13 mouse cellular contexts compared by ENCODE assay signal in the genomic region with DNA sequence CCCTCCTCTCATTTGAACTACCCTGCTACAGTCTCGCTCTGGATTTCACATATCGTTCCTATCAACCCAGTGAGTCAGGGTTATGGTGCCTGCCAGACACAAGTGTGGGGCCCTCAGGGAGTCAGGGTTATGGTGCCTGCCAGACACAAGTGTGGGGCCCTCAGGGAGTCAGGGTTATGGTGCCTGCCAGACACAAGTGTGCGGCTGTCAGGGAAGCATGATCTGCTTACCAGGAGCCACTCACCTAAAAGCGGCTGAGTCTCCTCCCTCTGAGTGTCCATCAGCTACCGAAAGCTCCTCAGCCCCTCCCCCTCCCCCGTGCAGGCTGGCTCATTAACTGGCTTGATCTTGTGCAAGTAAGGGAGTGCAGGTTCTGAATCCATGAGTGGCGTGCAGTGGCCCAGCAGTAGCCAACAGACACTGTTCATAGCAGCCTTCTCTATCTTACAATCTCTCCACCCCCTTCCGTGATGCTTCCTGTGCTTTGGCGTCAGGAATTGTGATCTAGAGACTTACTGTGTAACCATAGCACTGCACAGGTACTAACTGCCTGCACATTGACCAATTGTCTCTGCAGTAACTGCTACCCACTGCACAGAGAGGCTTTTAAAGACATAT. TPM values are rescaled to one million over a fixed set of nuclear protein-coding genes. Genes with fewer than 3 reads are reported as not detected.
DNase-seq lines count a peak whose midpoint lies in the region; ATAC-seq and TF ChIP-seq lines count a peak whose summit lies in the region.
"Had no signal": no experiment of that assay in that cellular context is flagged by ENCODE, and none has a peak within 500 bp of the region (broad histone marks: within the 10 kb centered on the region; RNA-seq: fewer than 3 reads in every experiment).

No protein-coding gene starts in this region.

- TF ChIP-seq POLR2A in brain, embryonic 14.5 days (IDR thresholded peaks at IDR 0.05; ENCODE audit: borderline replicate concordance, extremely low read depth, insufficient read depth, insufficient read length, poor library complexity, severe bottlenecking), result no peak

- peak overlapping the region; percentile 29; the same call in 1 of the 2 replicates for H3K4me2 ChIP-seq in heart, embryonic 14.5 days (ENCODE audit: low read length)
- H3K4me2 ChIP-seq in hindbrain, embryonic 14.5 days (replicated peaks), result no peak overlapping the region
- no peak overlapping the region for H3K4me2 ChIP-seq in midbrain, postnatal 0 days (ENCODE audit: low read depth, low read length, poor library complexity, severe bottlenecking)

- no peak for DNase-seq in heart, postnatal 14 days
- peak; percentile 72 for DNase-seq in brain, embryonic 14.5 days (ENCODE audit: low read depth)
- no peak for DNase-seq in hindbrain, embryonic 14.5 days (ENCODE audit: low spot score)
- DNase-seq in midbrain, postnatal 0 days (ENCODE audit: low spot score), result peak; percentile 4
- DNase-seq in right cerebral cortex, postnatal 10 days (ENCODE audit: low spot score in 2 of 2), result no peak
- DNase-seq in left cerebral cortex, postnatal 25 days (ENCODE audit: low spot score in 2 of 2), result no peak
- DNase-seq: cerebellum, adult 11-12 months; gastrocnemius, postnatal 36 days; liver had no signal

- H3K27ac ChIP-seq in heart, embryonic 14.5 days (replicated peaks in 1 of 2; ENCODE audit: control insufficient read depth in 1 of 2, insufficient read depth in 1 of 2, low read depth in 2 of 2, low read length in 2 of 2), result no peak overlapping the region
- H3K27ac ChIP-seq in hindbrain, embryonic 14.5 days, result peak overlapping the region; percentile 4; the same call in 1 of the 2 replicates
- 0 out of 2 replicates have a peak overlapping the region, but pooled peaks have one; percentile 43 for H3K27ac ChIP-seq in midbrain, postnatal 0 days (ENCODE audit: low read depth, low read length)

- H3K9ac ChIP-seq in heart, embryonic 14.5 days (ENCODE audit: low read length), result no peak overlapping the region
- H3K9ac ChIP-seq in hindbrain, embryonic 14.5 days, result no peak overlapping the region
- H3K9ac ChIP-seq in midbrain, postnatal 0 days (replicated peaks; ENCODE audit: low read length, poor library complexity, severe bottlenecking), result no peak overlapping the region

- H3K9me3 ChIP-seq in heart, embryonic 14.5 days (ENCODE audit: control insufficient read depth, low read length), result no peaks in the 10 kb centered on the region
- H3K9me3 ChIP-seq in hindbrain, embryonic 14.5 days (ENCODE audit: control insufficient read depth, low read length), result no peaks in the 10 kb centered on the region
- H3K9me3 ChIP-seq in midbrain, postnatal 0 days (ENCODE audit: low read length), result no peaks in the 10 kb centered on the region

- no peak for TF ChIP-seq CTCF in brain, embryonic 14.5 days (IDR thresholded peaks at IDR 0.05; ENCODE audit: borderline replicate concordance, extremely low read depth, insufficient read depth, insufficient read length)
- TF ChIP-seq CTCF in midbrain, postnatal 0 days (IDR thresholded peaks at IDR 0.05), result no peak

- intact Hi-C loops in heart, postnatal 14 days (cut with DNase I), result no loop called here
- intact Hi-C loops in left cerebral cortex, postnatal 25 days (cut with DNase I), result no loop called here

- peaks cover 3 to 8% of the 10 kb centered on the region in 2 experiments; a peak in 2 of 4 replicates for H3K4me1 ChIP-seq in heart, embryonic 14.5 days (ENCODE audit: control insufficient read depth in 2 of 2, insufficient read depth in 2 of 2, low read length in 2 of 2)
- H3K4me1 ChIP-seq in hindbrain, embryonic 14.5 days (replicated peaks; ENCODE audit: control insufficient read depth, insufficient read depth, low read length), result peaks cover 9% of the 10 kb centered on the region
- H3K4me1 ChIP-seq in midbrain, postnatal 0 days (ENCODE audit: insufficient read depth, low read length), result 0 out of 2 replicates have a peak, but pooled peaks cover 4% of the 10 kb centered on the region

- WGBS in heart, embryonic 14.5 days, result 29% methylated on average over 9 of the region's 9 CpGs
- WGBS in hindbrain, embryonic 14.5 days, result 48% methylated on average over 9 of the region's 9 CpGs
- WGBS in midbrain, postnatal 0 days, result 41% methylated on average over 9 of the region's 9 CpGs

- H3K4me3 ChIP-seq in heart, embryonic 14.5 days (ENCODE audit: control insufficient read depth in 1 of 2, insufficient read depth in 1 of 2, low read depth in 1 of 2, low read length in 2 of 2), result no peak overlapping the region
- no peak overlapping the region for H3K4me3 ChIP-seq in hindbrain, embryonic 14.5 days (replicated peaks; ENCODE audit: low read length)
- H3K4me3 ChIP-seq in midbrain, postnatal 0 days (ENCODE audit: low read depth, low read length), result no peak overlapping the region
- H3K4me3 ChIP-seq: myocyte had no signal

- no peaks in the 10 kb centered on the region for H3K27me3 ChIP-seq in heart, embryonic 14.5 days (ENCODE audit: control insufficient read depth, insufficient read depth, low read length)
- no peaks in the 10 kb centered on the region for H3K27me3 ChIP-seq in hindbrain, embryonic 14.5 days (ENCODE audit: control insufficient read depth, insufficient read depth, low read length)
- H3K27me3 ChIP-seq in midbrain, postnatal 0 days (ENCODE audit: insufficient read depth, low read length), result no peaks in the 10 kb centered on the region

- ATAC-seq in heart, embryonic 14.5 days (ENCODE audit: insufficient number of reproducible peaks, insufficient read depth, low FRiP score, low read depth), result no peak
- ATAC-seq in hindbrain, embryonic 14.5 days (ENCODE audit: low FRiP score), result peak; percentile 48
- ATAC-seq in midbrain, postnatal 0 days (ENCODE audit: low FRiP score), result peak; percentile 31; the same call in 1 of the 2 replicates
- ATAC-seq in megakaryocyte, adult 5-6 weeks (ENCODE audit: poor library complexity, severe bottlenecking), result no peak

- no peaks in the 10 kb centered on the region for H3K36me3 ChIP-seq in heart, embryonic 14.5 days (ENCODE audit: control insufficient read depth, insufficient read depth, low read length)
- H3K36me3 ChIP-seq in hindbrain, embryonic 14.5 days (replicated peaks; ENCODE audit: control insufficient read depth, insufficient read depth), result no peaks in the 10 kb centered on the region
- 0 out of 2 replicates have a peak, but pooled peaks cover 2% of the 10 kb centered on the region for H3K36me3 ChIP-seq in midbrain, postnatal 0 days (ENCODE audit: insufficient read depth, low read length)

RNA-seq across cellular contexts. Expression of a gene that starts 50.3 kb away (rescaled TPM):
- polyA plus RNA-seq in heart, embryonic 14.5 days (2014; fragmentation: Nextera tagmentation; extraction: Ambion mirVana), result 12.3 and 14.1 TPM in 2 replicates
- 10 to 100 TPM; 14.5 to 17.3 TPM for total RNA-seq in heart, postnatal 14 days (2021)
- polyA plus RNA-seq in brain, embryonic 14.5 days (2012; rRNA removed), result 13.9 and 16.5 TPM in 2 replicates
- polyA plus RNA-seq in hindbrain, embryonic 14.5 days (2014; fragmentation: Nextera tagmentation; extraction: Ambion mirVana), result 23.2 and 26.0 TPM in 2 replicates
- 14.0 and 21.5 TPM in 2 replicates for total RNA-seq in midbrain, postnatal 0 days (2014; rRNA removed)
- 16.8 and 17.7 TPM in 2 replicates for polyA plus RNA-seq in midbrain, postnatal 0 days (2015; fragmentation: Nextera tagmentation; extraction: Ambion mirVana)
- 27.6 and 27.9 TPM in 2 replicates for total RNA-seq in megakaryocyte, adult 5-6 weeks (2015)
- total RNA-seq in megakaryocyte, adult 5-6 weeks (2017), result 20.8 and 21.8 TPM in 2 replicates
- 10 to 100 TPM; 32.2 to 35.0 TPM for total RNA-seq in left cerebral cortex, postnatal 25 days (2021)

RNA-seq across cellular contexts. Expression of a gene that starts 60.0 kb away (rescaled TPM):
- polyA plus RNA-seq in heart, embryonic 14.5 days (2014; fragmentation: Nextera tagmentation; extraction: Ambion mirVana), result not detected in 2 replicates
- total RNA-seq in heart, postnatal 14 days (2021), result not detected
- not detected in 2 replicates for polyA plus RNA-seq in brain, embryonic 14.5 days (2012; rRNA removed)
- not detected in 2 replicates for polyA plus RNA-seq in hindbrain, embryonic 14.5 days (2014; fragmentation: Nextera tagmentation; extraction: Ambion mirVana)
- total RNA-seq in midbrain, postnatal 0 days (2014; rRNA removed), result not detected in 2 replicates
- not detected in 2 replicates for polyA plus RNA-seq in midbrain, postnatal 0 days (2015; fragmentation: Nextera tagmentation; extraction: Ambion mirVana)
- total RNA-seq in megakaryocyte, adult 5-6 weeks (2015), result not detected in 2 replicates
- total RNA-seq in megakaryocyte, adult 5-6 weeks (2017), result not detected in 2 replicates
- total RNA-seq in left cerebral cortex, postnatal 25 days (2021), result not detected
- total RNA-seq: gastrocnemius, postnatal 36 days; MEL had no signal
- polyA plus RNA-seq: myocyte had no signal

Comparison
In these comparisons a context has a peak if more than half of its experiments do, and no peak if none do; other contexts are left out.
1. ATAC-seq: peak in hindbrain, embryonic 14.5 days (single experiment) and midbrain, postnatal 0 days (single experiment); none in heart, embryonic 14.5 days (single experiment) and megakaryocyte, adult 5-6 weeks (single experiment).
2. H3K27ac ChIP-seq: peak in hindbrain, embryonic 14.5 days (single experiment) and midbrain, postnatal 0 days (single experiment); none in heart, embryonic 14.5 days (0 of 2).
3. DNase-seq: peak in brain, embryonic 14.5 days (single experiment) and midbrain, postnatal 0 days (single experiment); none in heart, postnatal 14 days (0 of 2), hindbrain, embryonic 14.5 days (single experiment), right cerebral cortex, postnatal 10 days (0 of 2) and left cerebral cortex, postnatal 25 days (0 of 2).